Mouse (Mus musculus): ENCODE measurements around the gene Krr1. TPM values are rescaled to one million over a fixed set of nuclear protein-coding genes. Genes with fewer than 3 reads are reported as not detected.

Gene Krr1
- polyA plus RNA-seq, 1 experiment from 2014 or later, result 43.4 TPM

Other genes starting within 250 kb of the Krr1 start
- 0.68 and 1.2 TPM in 2 replicates for gene Glipr1, start 30.0 kb downstream of the Krr1 start, polyA plus RNA-seq (2015; fragmentation: Nextera tagmentation; extraction: Ambion mirVana)
- not detected in 2 replicates for gene Glipr1l1, start 87.5 kb downstream of the Krr1 start, polyA plus RNA-seq (2015; fragmentation: Nextera tagmentation; extraction: Ambion mirVana)
- gene Glipr1l2, start 110.7 kb downstream of the Krr1 start, polyA plus RNA-seq (2015; fragmentation: Nextera tagmentation; extraction: Ambion mirVana), result not detected in 2 replicates
- gene Glipr1l3, start 187.7 kb downstream of the Krr1 start, polyA plus RNA-seq (2015; fragmentation: Nextera tagmentation; extraction: Ambion mirVana), result 0.45 TPM in 1 of 2 replicates, not detected in the other
- gene Caps2, start 191.0 kb downstream of the Krr1 start, polyA plus RNA-seq (2015; fragmentation: Nextera tagmentation; extraction: Ambion mirVana), result 0.24 and 0.40 TPM in 2 replicates

Data from neural tube, embryonic 13.5 days (tissue).